Mouse (Mus musculus): Measurements from ENCODE around the gene Ehd4. TPM values are rescaled to one million over a fixed set of nuclear protein-coding genes. Genes with fewer than 3 reads are reported as not detected.

Gene Ehd4
- polyA plus RNA-seq, 1 experiment from 2014 or later: 17.4 TPM

- Histone ChIP-seq H3K36me3 (ENCODE audit: control insufficient read depth, insufficient read depth, low read length) (no peaks in the 10 kb centered on the region), H3K4me3 (ENCODE audit: low read depth, low read length) (no peak overlapping the region), H3K4me1 (ENCODE audit: control insufficient read depth, insufficient read depth, low read length) (no peaks in the 10 kb centered on the region), H3K9ac (ENCODE audit: low read length) (no peak overlapping the region), H3K27ac (ENCODE audit: low read depth, low read length) (no peak overlapping the region), H3K27me3 (ENCODE audit: control insufficient read depth, insufficient read depth, low read length) (no peaks in the 10 kb centered on the region), H3K4me2 (ENCODE audit: low read depth) (no peak overlapping the region), H3K9me3 (ENCODE audit: control insufficient read depth, low read length) (no peaks in the 10 kb centered on the region)
- no peak for ATAC-seq (ENCODE audit: insufficient read depth, low FRiP score, low TSS enrichment)
- DNase-seq (ENCODE audit: low spot score): no peak
- WGBS: 87% methylated on average over 10 of the region's 10 CpGs
Measured at GRCm38 (mm10) chr2:120055923-120056322, 98.5 kb downstream of the Ehd4 start.

- H3K27ac ChIP-seq (ENCODE audit: low read depth, low read length): no peak overlapping the region
- H3K27me3 ChIP-seq (ENCODE audit: control insufficient read depth, insufficient read depth, low read length): no peaks in the 10 kb centered on the region
- H3K36me3 ChIP-seq (ENCODE audit: control insufficient read depth, insufficient read depth, low read length): no peaks in the 10 kb centered on the region
- H3K4me2 ChIP-seq (ENCODE audit: low read depth): no peak overlapping the region
- WGBS: 91% methylated on average over 12 of the region's 12 CpGs
- DNase-seq (ENCODE audit: low spot score): no peak
- no peaks in the 10 kb centered on the region for H3K9me3 ChIP-seq (ENCODE audit: control insufficient read depth, low read length)
- ATAC-seq (ENCODE audit: insufficient read depth, low FRiP score, low TSS enrichment): no peak
- no peak overlapping the region for H3K9ac ChIP-seq (ENCODE audit: low read length)
- H3K4me3 ChIP-seq (ENCODE audit: low read depth, low read length): no peak overlapping the region
- no peaks in the 10 kb centered on the region for H3K4me1 ChIP-seq (ENCODE audit: control insufficient read depth, insufficient read depth, low read length)
Measured at GRCm38 (mm10) chr2:120054771-120055552, 99.4 kb downstream of the Ehd4 start.

- Histone ChIP-seq H3K4me1 (ENCODE audit: control insufficient read depth, insufficient read depth, low read length) (no peaks in the 10 kb centered on the region), H3K27me3 (ENCODE audit: control insufficient read depth, insufficient read depth, low read length) (no peaks in the 10 kb centered on the region), H3K4me2 (ENCODE audit: low read depth) (no peak overlapping the region), H3K9ac (ENCODE audit: low read length) (no peak overlapping the region), H3K36me3 (ENCODE audit: control insufficient read depth, insufficient read depth, low read length) (no peaks in the 10 kb centered on the region), H3K27ac (ENCODE audit: low read depth, low read length) (no peak overlapping the region), H3K9me3 (ENCODE audit: control insufficient read depth, low read length) (no peaks in the 10 kb centered on the region), H3K4me3 (ENCODE audit: low read depth, low read length) (no peak overlapping the region)
- DNase-seq (ENCODE audit: low spot score) (no peak), ATAC-seq (ENCODE audit: insufficient read depth, low FRiP score, low TSS enrichment) (no peak)
- WGBS: 64% methylated on average over 6 of the region's 6 CpGs
Measured at GRCm38 (mm10) chr2:120051405-120051804, 103.0 kb downstream of the Ehd4 start.

GRCm38 (mm10) chr2:120049632-120050274 is 104.7 kb downstream of the Ehd4 start:
- no peaks in the 10 kb centered on the region for H3K27me3 ChIP-seq (ENCODE audit: control insufficient read depth, insufficient read depth, low read length)
- no peak overlapping the region for H3K9ac ChIP-seq (ENCODE audit: low read length)
- H3K4me3 ChIP-seq (ENCODE audit: low read depth, low read length): no peak overlapping the region
- H3K4me1 ChIP-seq (ENCODE audit: control insufficient read depth, insufficient read depth, low read length): no peaks in the 10 kb centered on the region
- 64% methylated on average over 10 of the region's 10 CpGs for WGBS
- no peaks in the 10 kb centered on the region for H3K36me3 ChIP-seq (ENCODE audit: control insufficient read depth, insufficient read depth, low read length)
- peak; percentile 26 for DNase-seq (ENCODE audit: low spot score)
- ATAC-seq (ENCODE audit: insufficient read depth, low FRiP score, low TSS enrichment): no peak
- no peak overlapping the region for H3K4me2 ChIP-seq (ENCODE audit: low read depth)
- no peaks in the 10 kb centered on the region for H3K9me3 ChIP-seq (ENCODE audit: control insufficient read depth, low read length)
- H3K27ac ChIP-seq (ENCODE audit: low read depth, low read length): no peak overlapping the region

- Histone ChIP-seq H3K36me3 (ENCODE audit: control insufficient read depth, insufficient read depth, low read length) (no peaks in the 10 kb centered on the region), H3K9me3 (ENCODE audit: control insufficient read depth, low read length) (no peaks in the 10 kb centered on the region), H3K9ac (ENCODE audit: low read length) (no peak overlapping the region), H3K4me3 (ENCODE audit: low read depth, low read length) (no peak overlapping the region), H3K27me3 (ENCODE audit: control insufficient read depth, insufficient read depth, low read length) (no peaks in the 10 kb centered on the region), H3K27ac (ENCODE audit: low read depth, low read length) (no peak overlapping the region), H3K4me1 (ENCODE audit: control insufficient read depth, insufficient read depth, low read length) (no peaks in the 10 kb centered on the region), H3K4me2 (ENCODE audit: low read depth) (no peak overlapping the region)
- 76% methylated on average over 9 of the region's 9 CpGs for WGBS
- DNase-seq (ENCODE audit: low spot score) (no peak), ATAC-seq (ENCODE audit: insufficient read depth, low FRiP score, low TSS enrichment) (no peak)
Measured at GRCm38 (mm10) chr2:120048173-120048572, 106.2 kb downstream of the Ehd4 start.

- Histone ChIP-seq H3K27me3 (ENCODE audit: control insufficient read depth, insufficient read depth, low read length) (no peaks in the 10 kb centered on the region), H3K27ac (ENCODE audit: low read depth, low read length) (no peak overlapping the region), H3K9ac (ENCODE audit: low read length) (no peak overlapping the region; the same call in 1 of the 2 replicates), H3K36me3 (ENCODE audit: control insufficient read depth, insufficient read depth, low read length) (no peaks in the 10 kb centered on the region; the same call in 1 of the 2 replicates), H3K4me2 (ENCODE audit: low read depth) (no peak overlapping the region), H3K9me3 (ENCODE audit: control insufficient read depth, low read length) (no peaks in the 10 kb centered on the region), H3K4me1 (ENCODE audit: control insufficient read depth, insufficient read depth, low read length) (no peaks in the 10 kb centered on the region), H3K4me3 (ENCODE audit: low read depth, low read length) (no peak overlapping the region)
- WGBS: 72% methylated on average over 14 of the region's 14 CpGs
- no peak for DNase-seq (ENCODE audit: low spot score)
- no peak for ATAC-seq (ENCODE audit: insufficient read depth, low FRiP score, low TSS enrichment)
Measured at GRCm38 (mm10) chr2:120046486-120047310, 107.7 kb downstream of the Ehd4 start.

GRCm38 (mm10) chr2:120044676-120045075 is 109.7 kb downstream of the Ehd4 start:
- no peak overlapping the region for H3K4me2 ChIP-seq (ENCODE audit: low read depth)
- peaks cover 12% of the 10 kb centered on the region; the same call in 1 of the 2 replicates for H3K36me3 ChIP-seq (ENCODE audit: control insufficient read depth, insufficient read depth, low read length)
- H3K9me3 ChIP-seq (ENCODE audit: control insufficient read depth, low read length): no peaks in the 10 kb centered on the region
- H3K27me3 ChIP-seq (ENCODE audit: control insufficient read depth, insufficient read depth, low read length): no peaks in the 10 kb centered on the region
- H3K4me1 ChIP-seq (ENCODE audit: control insufficient read depth, insufficient read depth, low read length): no peaks in the 10 kb centered on the region
- DNase-seq (ENCODE audit: low spot score) (no peak), ATAC-seq (ENCODE audit: insufficient read depth, low FRiP score, low TSS enrichment) (no peak)
- H3K27ac ChIP-seq (ENCODE audit: low read depth, low read length): no peak overlapping the region
- H3K4me3 ChIP-seq (ENCODE audit: low read depth, low read length): no peak overlapping the region
- no peak overlapping the region for H3K9ac ChIP-seq (ENCODE audit: low read length)
- 61% methylated on average over 3 of the region's 3 CpGs for WGBS

- H3K4me1 ChIP-seq (ENCODE audit: control insufficient read depth, insufficient read depth, low read length): no peaks in the 10 kb centered on the region
- ATAC-seq (ENCODE audit: insufficient read depth, low FRiP score, low TSS enrichment) (no peak), DNase-seq (ENCODE audit: low spot score) (no peak)
- H3K27ac ChIP-seq (ENCODE audit: low read depth, low read length): no peak overlapping the region
- no peaks in the 10 kb centered on the region for H3K9me3 ChIP-seq (ENCODE audit: control insufficient read depth, low read length)
- no peak overlapping the region for H3K9ac ChIP-seq (ENCODE audit: low read length)
- WGBS: 62% methylated on average over 4 of the region's 4 CpGs
- no peak overlapping the region for H3K4me3 ChIP-seq (ENCODE audit: low read depth, low read length)
- H3K4me2 ChIP-seq (ENCODE audit: low read depth): no peak overlapping the region
- H3K36me3 ChIP-seq (ENCODE audit: control insufficient read depth, insufficient read depth, low read length): peaks cover 14% of the 10 kb centered on the region
- H3K27me3 ChIP-seq (ENCODE audit: control insufficient read depth, insufficient read depth, low read length): no peaks in the 10 kb centered on the region
Measured at GRCm38 (mm10) chr2:120044101-120044603, 110.3 kb downstream of the Ehd4 start.
